Mouse (Mus musculus): Measurements from ENCODE around the gene Olfr592. TPM values are rescaled to one million over a fixed set of nuclear protein-coding genes. Genes with fewer than 3 reads are reported as not detected.

The Olfr592 gene
- not detected for total RNA-seq (2023)

GRCm38 (mm10) chr7:103184503-103184902, at the start of gene Olfr592:
Gene Olfr592 (plus strand): TSS chr7:103184803.

GRCm38 (mm10) chr7:103140579-103140978, 44.0 kb upstream of the Olfr592 start, which contains the start of gene Olfr588-ps1:
Gene Olfr588-ps1 (plus strand): TSS chr7:103140879.

DNA sequence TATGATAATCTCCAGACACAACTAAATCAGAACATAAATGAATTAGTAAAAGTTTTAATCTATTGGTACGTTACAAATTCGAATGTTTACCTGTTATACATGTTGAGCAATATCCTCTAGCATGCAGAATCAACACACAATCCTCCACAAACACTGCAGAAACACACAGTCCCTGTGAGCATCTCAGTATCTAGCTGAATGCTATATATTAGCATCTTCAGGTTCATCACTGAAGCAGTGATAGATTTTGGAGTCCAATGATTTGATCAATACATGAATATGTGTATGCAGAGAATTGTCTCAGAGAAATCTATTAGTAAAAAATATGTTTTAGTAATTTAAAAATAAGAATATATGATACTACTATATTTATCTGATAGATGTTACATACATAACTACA, 28.3 kb upstream of the Olfr592 start, which contains the start of gene Olfr589:
Gene Olfr589, minus strand, starts transcription at position 101 of the 400 bp plus-strand sequence.

DNA sequence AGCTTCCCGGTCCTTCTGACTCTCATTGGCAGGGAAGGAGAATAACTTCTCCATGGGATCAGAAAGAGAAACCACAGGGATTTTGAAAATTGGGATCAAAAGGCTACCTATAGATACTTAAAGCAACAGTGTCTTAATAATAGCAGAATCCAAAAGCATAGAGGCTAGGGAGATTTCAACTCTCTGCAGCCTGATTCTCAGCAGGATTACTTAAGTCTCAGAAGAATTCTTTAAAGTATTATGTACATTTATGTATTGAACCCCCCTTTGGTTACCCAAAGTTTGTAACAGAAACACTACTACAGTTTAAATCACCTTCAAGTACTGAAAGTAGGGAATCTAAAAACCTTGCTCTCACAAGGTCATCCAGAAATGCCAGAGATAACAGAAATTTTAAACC, 6.4 kb upstream of the Olfr592 start, which contains the start of gene Olfr591:
Gene Olfr591, minus strand, starts transcription at position 101 of the 400 bp plus-strand sequence.

DNA sequence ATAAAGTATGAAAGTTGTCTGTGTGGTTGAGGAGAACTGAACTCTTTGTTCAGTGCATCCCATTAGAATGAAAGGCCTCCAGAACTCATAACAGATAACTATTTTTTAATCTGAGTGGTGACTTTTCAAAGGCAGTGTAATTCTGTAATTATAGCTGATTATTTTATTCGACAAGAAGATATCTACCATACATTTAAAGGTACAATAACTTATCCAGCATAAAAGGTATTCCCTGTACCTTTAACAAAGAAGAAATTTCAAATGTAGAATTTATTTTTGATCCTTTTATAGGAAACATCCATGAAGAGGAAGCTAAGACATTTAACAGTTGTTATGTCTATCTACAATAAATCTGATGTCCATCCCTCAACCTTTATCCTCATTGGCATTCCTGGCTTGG, 27.0 kb downstream of the Olfr592 start, which contains the start of gene Olfr593:
Gene Olfr593, plus strand, starts transcription at position 301 of the 400 bp plus-strand sequence.

DNA sequence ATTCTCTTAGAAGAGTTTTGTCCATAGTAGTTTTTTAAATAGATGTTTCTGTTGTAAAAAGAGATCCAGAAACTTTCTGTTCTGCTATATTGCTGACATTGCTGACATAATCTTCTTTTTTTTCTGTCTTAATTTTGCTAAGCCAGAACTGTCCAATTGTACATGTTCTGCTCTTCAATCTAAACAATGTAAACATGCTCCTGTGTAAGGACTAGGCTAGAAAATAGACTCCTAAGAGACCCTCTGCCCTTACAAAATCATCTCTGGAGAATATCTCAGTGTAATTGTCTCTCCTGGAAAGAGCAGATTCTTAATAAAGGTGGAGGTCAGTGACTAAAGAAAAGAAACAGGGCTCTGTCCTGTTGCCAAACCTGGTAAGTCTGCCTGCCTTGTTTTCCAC, 32.1 kb downstream of the Olfr592 start, which contains the start of gene Olfr594:
Gene Olfr594, plus strand, starts transcription at position 301 of the 400 bp plus-strand sequence.

Other genes with a start within 250 kb of the Olfr592 start
- not detected for gene Olfr573-ps1, start 242.2 kb upstream of the Olfr592 start, total RNA-seq (2023)
- gene Olfr574, start 236.3 kb upstream of the Olfr592 start, total RNA-seq (2023) = not detected
- not detected for gene Olfr575, start 226.0 kb upstream of the Olfr592 start, total RNA-seq (2023)
- not detected for gene Olfr576, start 222.1 kb upstream of the Olfr592 start, total RNA-seq (2023)
- not detected for gene Olfr577, start 208.9 kb upstream of the Olfr592 start, total RNA-seq (2023)
- not detected for gene Olfr578, start 195.5 kb upstream of the Olfr592 start, total RNA-seq (2023)
- gene Olfr582, start 146.8 kb upstream of the Olfr592 start, total RNA-seq (2023) = not detected
- not detected for gene Olfr583, start 133.5 kb upstream of the Olfr592 start, total RNA-seq (2023)
- not detected for gene Olfr584, start 102.9 kb upstream of the Olfr592 start, total RNA-seq (2023)
- gene Olfr585, start 87.1 kb upstream of the Olfr592 start, total RNA-seq (2023) = not detected
- gene Olfr586, start 59.2 kb upstream of the Olfr592 start, total RNA-seq (2023) = not detected
- gene Olfr588-ps1, start 43.9 kb upstream of the Olfr592 start, total RNA-seq (2023) = not detected
- not detected for gene Olfr589, start 28.4 kb upstream of the Olfr592 start, total RNA-seq (2023)
- not detected for gene Olfr591, start 6.5 kb upstream of the Olfr592 start, total RNA-seq (2023)
- not detected for gene Olfr593, start 27.1 kb downstream of the Olfr592 start, total RNA-seq (2023)
- not detected for gene Olfr594, start 32.2 kb downstream of the Olfr592 start, total RNA-seq (2023)
- not detected for gene Usp17ld, start 67.7 kb downstream of the Olfr592 start, total RNA-seq (2023)
- not detected for gene Olfr596, start 120.8 kb downstream of the Olfr592 start, total RNA-seq (2023)
- not detected for gene Olfr597, start 131.5 kb downstream of the Olfr592 start, total RNA-seq (2023)
- gene Olfr598, start 138.8 kb downstream of the Olfr592 start, total RNA-seq (2023) = not detected
- gene Olfr599, start 151.1 kb downstream of the Olfr592 start, total RNA-seq (2023) = not detected
- gene Olfr600, start 164.9 kb downstream of the Olfr592 start, total RNA-seq (2023) = not detected
- gene Olfr601, start 177.9 kb downstream of the Olfr592 start, total RNA-seq (2023) = not detected
- gene Olfr603, start 201.4 kb downstream of the Olfr592 start, total RNA-seq (2023) = not detected
- gene Usp17lc, start 230.3 kb downstream of the Olfr592 start, total RNA-seq (2023) = not detected

All from CD4-positive naive resting alpha-beta T cell, adult 76 days (primary cell).